Mouse (Mus musculus) hindbrain, embryonic 15.5 days (tissue): ENCODE data around the gene Sebox. TPM values are rescaled to one million over a fixed set of nuclear protein-coding genes. Genes with fewer than 3 reads are reported as not detected.
A peak's percentile ranks its signal among the peaks of the same experiment; 100 is the strongest.
"Not testable (repeated sequence)": the region's sequence is repeated elsewhere in the genome, so short reads cannot be mapped to it uniquely, and the experiment has no call there.

Experiments
- ATAC-seq: fragments of 200-750 bp; cut with Nextera tagmentation; 2 replicates; pipeline ENCODE4 v1.8.0; 2017; ENCODE audit warnings: low read depth, moderate number of reproducible peaks, moderate TSS enrichment; ENCODE audit not compliant: low FRiP score
- H3K27ac ChIP-seq: fragments of 300-500 bp; sonication (generic); replicated peaks from 2 replicates; pipeline ENCODE4 v1.5.1; 2015; ENCODE audit warnings: mild to moderate bottlenecking, inconsistent platforms
- H3K27me3 ChIP-seq: fragments of 300-500 bp; sonication (generic); 2 replicates; pipeline ENCODE4 v1.6.1; 2015; ENCODE audit warnings: control low read depth, inconsistent platforms
- H3K36me3 ChIP-seq: fragments of 300-500 bp; sonication (generic); 2 replicates; pipeline ENCODE4 v1.6.1; 2015; ENCODE audit warnings: control low read depth, inconsistent platforms
- H3K4me1 ChIP-seq: fragments of 300-500 bp; sonication (generic); replicated peaks from 2 replicates; pipeline ENCODE4 v1.6.1; 2015; ENCODE audit warnings: control low read depth, inconsistent platforms
- H3K4me2 ChIP-seq: fragments of 300-500 bp; sonication (generic); 2 replicates; pipeline ENCODE4 v1.6.1; 2015; ENCODE audit warnings: moderate library complexity, mild to moderate bottlenecking, inconsistent platforms
- H3K4me3 ChIP-seq: fragments of 300-500 bp; sonication (generic); 2 replicates; pipeline ENCODE4 v1.5.1; 2015; ENCODE audit warnings: mild to moderate bottlenecking, inconsistent platforms
- H3K9ac ChIP-seq: fragments of 300-500 bp; sonication (generic); 2 replicates; pipeline ENCODE4 v1.6.1; 2015; ENCODE audit warnings: inconsistent platforms
- H3K9me3 ChIP-seq: fragments of 300-500 bp; sonication (generic); 2 replicates; pipeline ENCODE4 v1.6.1; 2016; ENCODE audit warnings: control low read depth, inconsistent platforms
- WGBS: fragments of 180-500 bp; shearing (Covaris S2); methylation state at CpG from one replicate; pipeline ENCODE4 v1.1.7; 2015; 5-methylcytosine and 5-hydroxymethylcytosine counted together
- polyA plus RNA-seq: library from polyadenylated mRNA; unstranded; fragments of >200 nt; fragmentation: Nextera tagmentation; extraction: Ambion mirVana; gene quantifications from 2 replicates; pipeline ENCODE4 v1.2.1, GENCODE M21; 2015

The Sebox gene
- polyA plus RNA-seq, 1 experiment from 2014 or later: 0.14 TPM

- 65% methylated on average over 9 of the region's 9 CpGs for WGBS
- Histone ChIP-seq H3K9me3 (no peaks in the 10 kb centered on the region), H3K27me3 (no peaks in the 10 kb centered on the region), H3K4me2 (no peak overlapping the region), H3K4me1 (no peaks in the 10 kb centered on the region), H3K4me3 (no peak overlapping the region), H3K36me3 (peaks cover 95% of the 10 kb centered on the region), H3K27ac (0 out of 2 replicates have a peak overlapping the region, but pooled peaks have one; percentile 20), H3K9ac (no peak overlapping the region)
- no peak for ATAC-seq
Observed at GRCm38 (mm10) chr11:78523241-78523955, 20.2 kb downstream of the Sebox start.

GRCm38 (mm10) chr11:78524838-78525237 lies 21.6 kb downstream of the Sebox start:
- Histone ChIP-seq H3K27me3 (no peaks in the 10 kb centered on the region), H3K4me2 (no peak overlapping the region), H3K27ac (0 out of 2 replicates have a peak overlapping the region, but pooled peaks have one; percentile 20), H3K9ac (no peak overlapping the region), H3K4me3 (no peak overlapping the region), H3K36me3 (peaks cover 89% of the 10 kb centered on the region), H3K9me3 (no peaks in the 10 kb centered on the region), H3K4me1 (no peaks in the 10 kb centered on the region)
- 61% methylated on average over 2 of the region's 2 CpGs for WGBS
- ATAC-seq: no peak

GRCm38 (mm10) chr11:78528714-78529113 lies 25.5 kb downstream of the Sebox start:
- H3K4me2 ChIP-seq: no peak overlapping the region
- 85% methylated on average over 9 of the region's 9 CpGs for WGBS
- H3K4me3 ChIP-seq: no peak overlapping the region
- H3K9ac ChIP-seq: no peak overlapping the region
- peaks cover 53% of the 10 kb centered on the region for H3K36me3 ChIP-seq
- H3K4me1 ChIP-seq: no peaks in the 10 kb centered on the region; the same call in 1 of the 2 replicates
- H3K9me3 ChIP-seq: no peaks in the 10 kb centered on the region
- no peak overlapping the region for H3K27ac ChIP-seq
- H3K27me3 ChIP-seq: no peaks in the 10 kb centered on the region
- ATAC-seq: no peak

- 95% methylated on average over 12 of the region's 12 CpGs for WGBS
- no peaks in the 10 kb centered on the region for H3K9me3 ChIP-seq
- H3K4me2 ChIP-seq: no peak overlapping the region
- ATAC-seq: no peak
- H3K27me3 ChIP-seq: no peaks in the 10 kb centered on the region
- H3K9ac ChIP-seq: no peak overlapping the region
- peaks cover 41% of the 10 kb centered on the region for H3K36me3 ChIP-seq
- H3K4me3 ChIP-seq: no peak overlapping the region
- peaks cover 9% of the 10 kb centered on the region for H3K4me1 ChIP-seq
- 0 out of 2 replicates have a peak overlapping the region, but pooled peaks have one; percentile 37 for H3K27ac ChIP-seq
Observed at GRCm38 (mm10) chr11:78530001-78530400, 26.8 kb downstream of the Sebox start.

- Histone ChIP-seq H3K27me3 (no peaks in the 10 kb centered on the region), H3K36me3 (peaks cover 31% of the 10 kb centered on the region), H3K9me3 (no peaks in the 10 kb centered on the region), H3K27ac (no peak overlapping the region; the same call in 1 of the 2 replicates), H3K4me1 (peaks cover 13% of the 10 kb centered on the region), H3K9ac (no peak overlapping the region), H3K4me2 (no peak overlapping the region), H3K4me3 (no peak overlapping the region)
- 82% methylated on average over 6 of the region's 6 CpGs for WGBS
- ATAC-seq: no peak
Observed at GRCm38 (mm10) chr11:78531046-78531445, 27.8 kb downstream of the Sebox start.

DNA sequence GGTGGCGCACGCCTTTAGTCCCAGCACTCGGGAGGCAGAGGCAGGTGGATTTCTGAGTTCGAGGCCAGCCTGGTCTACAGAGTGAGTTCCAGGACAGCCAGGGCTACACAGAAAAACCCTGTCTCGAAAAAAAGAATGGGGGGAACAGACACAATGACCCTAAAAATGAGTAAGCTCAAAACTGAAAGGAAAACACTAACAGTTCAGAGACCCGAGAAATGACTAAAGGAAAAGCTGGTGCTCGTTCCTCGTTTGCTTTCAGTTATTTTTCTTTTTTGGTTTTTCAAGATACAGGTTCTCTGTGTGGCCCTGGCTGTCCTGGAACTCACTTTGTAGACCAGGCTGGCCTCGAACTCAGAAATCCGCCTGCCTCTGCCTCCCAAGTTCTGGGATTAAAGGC lies 28.3 kb downstream of the Sebox start:
- H3K27ac ChIP-seq, H3K27me3 ChIP-seq, H3K9ac ChIP-seq, H3K4me2 ChIP-seq, H3K9me3 ChIP-seq, H3K4me3 ChIP-seq, ATAC-seq: not testable (repeated sequence)
- 96% methylated on average over 10 of the region's 10 CpGs for WGBS
- Histone ChIP-seq H3K4me1 (peaks cover 13% of the 10 kb centered on the region), H3K36me3 (peaks cover 26% of the 10 kb centered on the region)

- 88% methylated on average over 4 of the region's 4 CpGs for WGBS
- H3K27ac ChIP-seq: no peak overlapping the region
- no peak for ATAC-seq
Observed at GRCm38 (mm10) chr11:78534516-78534915, 31.3 kb downstream of the Sebox start.

GRCm38 (mm10) chr11:78535376-78536079 lies 32.3 kb downstream of the Sebox start:
- H3K4me3 ChIP-seq: peak overlapping the region; percentile 54
- H3K4me1 ChIP-seq: peaks cover 32% of the 10 kb centered on the region
- H3K9me3 ChIP-seq: no peaks in the 10 kb centered on the region
- H3K4me2 ChIP-seq: peak overlapping the region; percentile 74
- H3K36me3 ChIP-seq: peaks cover 21% of the 10 kb centered on the region
- H3K27me3 ChIP-seq: no peaks in the 10 kb centered on the region
- ATAC-seq: no peak; the same call in 1 of the 2 replicates
- peak overlapping the region; percentile 80 for H3K9ac ChIP-seq
- H3K27ac ChIP-seq: peak overlapping the region; percentile 92
- WGBS: under 1% methylated on average over 23 of the region's 23 CpGs

More at GRCm38 (mm10) chr11:78534516-78534915, 31.3 kb downstream of the Sebox start:
- Histone ChIP-seq H3K9ac (no peak overlapping the region), H3K4me1 (peaks cover 32% of the 10 kb centered on the region), H3K4me3 (peak overlapping the region; percentile 54), H3K27me3 (no peaks in the 10 kb centered on the region), H3K9me3 (no peaks in the 10 kb centered on the region), H3K36me3 (peaks cover 11% of the 10 kb centered on the region), H3K4me2 (peak overlapping the region; percentile 74)

GRCm38 (mm10) chr11:78536080-78536689 lies 32.9 kb downstream of the Sebox start, which contains the start of the genes Tnfaip1 and Ift20:
Tnfaip1 (minus strand) TSS chr11:78536332.
Ift20 (plus strand) TSS chr11:78536361.
- no peaks in the 10 kb centered on the region for H3K9me3 ChIP-seq
- peaks cover 32% of the 10 kb centered on the region for H3K4me1 ChIP-seq
- H3K9ac ChIP-seq: peak within 1 kb of the TSS; percentile 80
- peak within 1 kb of the TSS; percentile 92 for H3K27ac ChIP-seq
- ATAC-seq: peak; percentile 98
- peak within 1 kb of the TSS; percentile 54 for H3K4me3 ChIP-seq
- peak within 1 kb of the TSS; percentile 74 for H3K4me2 ChIP-seq
- no peaks in the 10 kb centered on the region for H3K27me3 ChIP-seq
- peaks cover 27% of the 10 kb centered on the region for H3K36me3 ChIP-seq
- WGBS: under 1% methylated on average over 52 of the region's 52 CpGs

DNA sequence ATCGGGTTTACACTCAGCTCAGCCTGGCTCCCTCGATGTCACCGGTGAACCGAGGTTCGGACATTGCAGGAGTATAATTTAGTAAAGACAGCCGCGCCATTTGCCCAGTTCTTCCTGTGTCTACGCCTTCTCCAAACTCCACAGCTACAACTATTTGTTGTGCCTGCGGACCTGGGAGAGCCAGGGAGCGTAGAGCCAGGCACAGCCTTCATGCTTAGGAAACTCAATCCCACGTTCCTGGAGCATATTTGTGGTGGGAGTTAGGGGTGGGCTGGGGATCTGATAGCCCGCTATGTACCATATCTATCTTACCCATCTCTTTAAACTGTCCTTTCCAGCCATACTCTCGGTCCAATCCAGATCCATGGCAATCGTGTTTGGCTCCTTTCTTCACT lies 33.4 kb downstream of the Sebox start:
- Histone ChIP-seq H3K36me3 (peaks cover 31% of the 10 kb centered on the region), H3K27ac (peak overlapping the region; percentile 75), H3K4me1 (peaks cover 32% of the 10 kb centered on the region), H3K9ac (peak overlapping the region; percentile 54), H3K4me2 (peak overlapping the region; percentile 59), H3K9me3 (no peaks in the 10 kb centered on the region), H3K27me3 (no peaks in the 10 kb centered on the region), H3K4me3 (peak overlapping the region; percentile 54)
- 4% methylated on average over 14 of the region's 14 CpGs for WGBS
- ATAC-seq: no peak

GRCm38 (mm10) chr11:78540358-78540757 lies 37.1 kb downstream of the Sebox start:
- Histone ChIP-seq H3K36me3 (peaks cover 42% of the 10 kb centered on the region), H3K27ac (no peak overlapping the region), H3K9me3 (no peaks in the 10 kb centered on the region), H3K9ac (no peak overlapping the region), H3K27me3 (no peaks in the 10 kb centered on the region), H3K4me2 (no peak overlapping the region), H3K4me3 (no peak overlapping the region), H3K4me1 (peaks cover 19% of the 10 kb centered on the region)
- 86% methylated on average over 3 of the region's 3 CpGs for WGBS
- ATAC-seq: no peak
